Mouse (Mus musculus) mouse trophoblast stem cell (cell line): Measurements from ENCODE around the gene Sez6l.

ENCODE experiments used
- in situ Hi-C, 2 experiments: fragments of 300-500 bp; cut with MseI, MboI; formaldehyde crosslinking; loops; 2 replicates in 1 of 2; 3 replicates in 1 of 2; pipeline ENCODE4 v1.15.1; 2025

Sez6l gene

DNA sequence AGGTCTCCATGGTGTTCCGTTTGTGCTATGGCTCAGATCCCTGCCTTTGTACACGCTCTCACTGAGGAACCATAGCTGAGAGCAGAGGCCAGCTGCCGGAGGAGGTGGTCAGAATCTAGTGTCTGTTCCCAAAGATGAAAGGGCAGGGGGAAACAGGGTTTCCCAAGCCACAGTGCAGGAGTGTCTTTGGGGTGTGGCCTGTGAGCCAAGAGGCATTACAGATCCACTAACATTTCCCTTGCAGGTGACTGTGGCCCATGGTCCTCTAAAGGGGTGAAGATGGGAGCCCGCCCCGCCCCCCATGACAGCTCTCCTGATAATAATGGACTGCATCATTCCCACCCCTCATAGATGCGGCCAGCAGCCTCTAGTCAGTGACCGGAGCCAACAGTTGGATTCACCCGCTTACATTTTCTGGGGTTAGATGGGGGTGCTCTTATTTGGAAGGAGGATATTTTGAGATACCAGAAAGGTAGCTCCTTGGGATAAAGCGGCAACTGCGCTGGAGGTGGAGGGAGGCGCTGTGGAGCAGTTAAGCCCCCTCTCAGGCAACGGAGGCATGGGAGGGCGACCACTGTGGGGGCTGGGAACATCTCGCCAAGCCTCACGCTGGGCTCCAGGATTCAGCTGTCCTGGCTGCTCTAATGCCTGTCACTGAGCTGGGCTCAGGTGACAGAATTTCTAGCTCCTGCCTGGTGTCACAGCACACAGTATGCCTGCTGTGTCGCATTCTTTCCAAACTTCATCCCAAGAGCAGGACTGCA lies 43.5 kb downstream of the Sez6l start:
- in situ Hi-C loops, result no loop called here

DNA sequence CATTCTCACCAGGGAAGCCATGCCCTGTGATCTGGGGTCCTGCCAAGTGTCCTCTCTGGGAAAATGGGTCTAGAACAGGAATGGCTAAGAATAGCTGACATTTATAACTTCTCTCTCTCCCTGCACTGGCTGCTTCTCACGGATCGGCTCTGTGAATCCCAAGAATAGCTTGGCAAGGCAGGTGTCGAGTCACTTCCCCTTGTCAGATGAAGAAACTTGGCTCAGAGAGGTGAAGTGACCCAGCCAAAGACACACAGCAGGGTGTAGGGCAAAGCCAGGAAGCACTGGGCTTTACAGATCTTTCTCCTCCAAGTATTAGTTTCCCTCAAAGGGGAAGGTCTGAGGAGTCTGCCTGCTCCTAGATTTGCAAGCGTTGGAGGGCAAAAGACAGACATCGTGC lies 44.1 kb downstream of the Sez6l start:
- in situ Hi-C loops, result no loop called here

GRCm38 (mm10) chr5:112532210-112532609 lies 44.8 kb downstream of the Sez6l start:
- in situ Hi-C loops, result no loop called here

DNA sequence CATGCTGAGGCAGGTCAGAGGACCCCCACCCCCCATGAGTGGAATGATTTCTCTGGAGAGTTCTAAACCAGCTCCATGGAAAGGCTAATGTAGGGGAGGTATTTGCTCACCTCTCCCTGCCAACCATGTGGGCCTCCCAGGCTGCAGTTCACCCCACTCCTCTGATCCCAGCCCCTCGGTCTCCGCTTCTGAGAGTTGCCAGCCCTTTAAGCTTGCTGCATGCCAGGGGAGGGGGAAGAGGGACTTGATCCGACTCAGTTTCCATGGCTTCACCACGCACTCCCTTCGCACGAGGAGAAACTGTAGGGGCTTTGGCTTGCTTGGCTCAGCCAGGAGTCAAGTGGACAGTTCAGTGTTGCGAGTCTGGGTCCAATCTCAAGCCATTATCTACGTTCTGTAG lies 45.9 kb downstream of the Sez6l start:
- in situ Hi-C loops, result no loop called here

DNA sequence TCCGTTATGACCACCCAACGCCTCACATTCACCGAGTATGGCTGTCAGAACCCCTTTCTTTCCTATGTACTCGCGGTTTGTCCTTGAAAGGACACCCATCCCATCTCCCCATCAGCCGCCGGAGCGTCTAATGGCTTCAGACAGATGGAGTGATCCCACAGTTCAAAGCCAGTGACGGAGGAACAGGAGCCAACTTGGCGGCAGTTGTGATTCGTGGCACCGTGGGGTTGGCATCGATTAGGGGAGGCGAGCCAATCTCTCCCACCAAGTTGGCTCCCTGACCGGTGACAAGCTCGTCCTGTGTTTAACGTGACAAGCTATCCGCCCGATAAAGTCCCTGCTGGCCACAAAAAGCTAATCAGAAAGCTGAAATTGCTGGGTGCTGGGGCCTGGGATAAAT lies 50.0 kb downstream of the Sez6l start:
- in situ Hi-C loops, result no loop called here

DNA sequence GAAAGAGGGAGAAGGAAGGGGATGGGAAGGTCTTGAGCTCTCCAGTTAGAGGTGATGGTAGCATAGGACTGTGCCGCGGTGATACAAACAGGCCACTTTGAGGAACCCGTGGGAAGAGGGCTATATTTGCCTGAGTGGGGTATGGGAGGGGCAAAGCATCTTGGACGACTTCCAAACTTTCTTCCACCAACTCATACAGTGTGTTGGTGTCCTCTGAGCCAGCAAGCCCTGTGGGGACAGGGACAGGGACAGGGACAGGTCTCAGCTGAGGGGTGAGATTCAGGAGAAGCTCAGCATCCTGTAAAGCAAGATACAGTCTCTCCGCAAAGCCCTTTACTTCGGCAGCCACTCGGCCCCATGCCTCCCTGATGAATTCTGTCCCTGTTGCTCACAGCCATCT lies 50.5 kb downstream of the Sez6l start:
- in situ Hi-C loops, result no loop called here

- in situ Hi-C loops, result no loop called here
These were observed 51.0 kb downstream of the Sez6l start for GRCm38 (mm10) chr5:112525980-112526379.

GRCm38 (mm10) chr5:112525271-112525670 lies 51.7 kb downstream of the Sez6l start:
- in situ Hi-C loops, result no loop called here

DNA sequence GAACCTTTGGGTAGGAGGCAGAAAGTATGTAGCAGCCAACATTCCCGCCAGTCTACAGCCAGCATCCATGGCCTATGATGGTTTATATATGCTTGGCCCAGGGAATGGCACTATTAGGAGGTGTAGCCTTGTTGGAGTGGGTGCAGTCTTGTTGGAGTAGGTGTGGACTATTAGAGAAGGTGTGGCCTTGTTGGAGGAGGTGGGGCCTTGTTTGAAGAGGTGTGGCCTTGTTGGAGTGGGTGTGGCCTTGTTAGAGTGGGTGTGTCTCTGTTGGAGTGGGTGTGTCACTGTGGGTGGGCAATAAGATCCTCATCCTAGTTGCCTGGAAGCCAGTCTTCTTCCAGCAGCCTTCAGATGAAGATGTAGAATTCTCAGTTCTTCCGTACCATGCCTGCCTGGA lies 53.2 kb downstream of the Sez6l start:
- in situ Hi-C loops, result no loop called here

DNA sequence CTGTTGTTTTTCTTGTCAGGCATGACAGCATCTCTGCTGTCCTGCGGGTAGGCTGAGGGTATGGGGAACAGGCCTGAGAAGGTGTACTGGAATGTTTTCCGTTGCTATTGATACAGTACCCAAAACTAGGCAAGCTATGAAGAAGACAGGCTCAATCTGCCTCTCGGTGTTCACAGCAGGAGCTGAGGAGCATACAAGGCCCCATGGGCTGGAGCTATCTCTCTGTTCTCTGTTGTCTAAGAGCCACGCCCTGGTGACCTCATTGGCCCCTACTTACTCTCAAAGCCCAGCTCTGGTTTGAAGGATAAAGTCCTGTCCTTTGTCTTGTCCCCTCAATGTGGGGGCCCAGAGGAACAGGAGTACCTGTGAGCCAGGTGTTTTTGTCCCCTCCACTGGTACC lies 53.7 kb downstream of the Sez6l start:
- in situ Hi-C loops, result no loop called here

DNA sequence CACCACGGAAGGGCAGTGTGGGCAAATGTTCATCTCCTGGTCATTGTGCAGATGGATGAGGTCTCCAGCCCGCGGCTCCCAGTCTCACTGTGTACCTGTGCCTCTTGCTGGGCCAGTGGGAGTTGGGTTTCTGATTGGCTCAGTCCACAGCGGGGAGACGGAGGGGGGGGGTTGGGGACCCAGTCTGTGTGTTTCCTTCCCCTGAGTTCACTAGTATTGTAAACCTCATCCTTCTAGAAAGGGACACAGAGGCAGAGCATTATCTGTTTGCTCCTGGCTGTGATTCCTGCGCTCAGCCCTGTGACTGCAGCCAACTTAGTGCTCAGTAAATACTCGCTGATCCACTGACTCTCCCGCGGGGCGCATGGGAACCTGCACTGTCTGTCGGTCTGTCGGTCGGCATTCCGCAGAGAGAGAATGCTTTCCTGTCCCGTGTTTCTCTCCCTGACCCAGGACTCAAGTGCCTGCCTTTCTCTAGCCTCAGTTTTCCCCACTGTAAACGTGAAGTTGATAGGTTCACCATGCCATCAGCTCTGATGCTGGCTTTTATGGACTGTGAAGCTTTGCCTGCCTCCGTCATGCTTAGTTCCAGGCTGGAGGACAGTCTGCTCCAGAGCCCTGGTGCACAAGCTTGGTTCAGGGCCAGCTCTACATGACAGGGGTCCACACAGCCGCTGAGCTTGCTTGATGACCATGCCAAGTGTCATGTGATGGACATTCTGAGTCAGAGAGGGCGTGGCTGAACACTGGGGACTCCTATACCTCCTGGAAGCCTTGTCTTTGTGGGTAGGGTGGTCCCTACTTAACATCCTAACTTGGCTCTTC lies 55.1 kb downstream of the Sez6l start:
- in situ Hi-C loops, result no loop called here

GRCm38 (mm10) chr5:112520826-112521702 lies 55.9 kb downstream of the Sez6l start:
- in situ Hi-C loops, result no loop called here

DNA sequence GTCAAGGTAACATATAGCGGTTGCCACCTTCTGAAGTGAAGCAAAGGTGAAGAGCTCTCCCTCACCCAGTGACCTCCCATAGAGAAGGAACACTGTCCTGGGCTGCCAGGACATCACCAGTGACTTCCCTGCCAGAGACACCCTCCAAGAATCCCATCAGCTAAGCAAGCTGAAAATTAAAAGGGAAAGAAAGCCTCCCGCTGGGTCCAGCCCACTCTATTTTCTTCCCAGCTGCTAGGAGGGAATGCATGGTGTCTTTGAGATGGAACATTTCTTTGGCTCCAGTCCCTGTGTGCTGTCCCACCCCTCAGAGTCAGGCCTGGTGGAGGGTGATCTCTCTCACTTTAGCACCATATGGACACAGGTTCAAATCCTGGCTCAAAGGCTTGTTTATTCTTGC lies 58.2 kb downstream of the Sez6l start:
- in situ Hi-C loops, result no loop called here

DNA sequence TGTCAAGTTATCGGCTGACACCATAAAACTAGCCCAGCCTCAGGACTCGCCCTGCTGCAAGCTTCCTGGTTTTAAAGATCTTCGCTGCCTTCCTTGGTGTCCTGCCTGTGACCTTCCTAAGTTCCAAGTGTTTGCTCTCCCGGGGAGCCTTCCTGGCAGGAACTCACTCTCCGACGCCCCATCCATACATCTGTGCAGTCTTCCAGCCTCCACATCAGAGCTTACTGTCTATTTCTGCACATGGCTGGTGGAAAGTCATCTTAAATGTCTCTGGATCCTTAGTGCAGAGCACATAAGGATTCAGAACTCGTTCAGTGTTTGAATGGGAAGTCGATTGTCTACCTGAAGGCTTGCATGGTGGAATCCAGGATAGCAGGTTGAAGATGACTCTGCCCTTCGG lies 59.5 kb downstream of the Sez6l start:
- in situ Hi-C loops, result no loop called here

GRCm38 (mm10) chr5:112516527-112516926 lies 60.5 kb downstream of the Sez6l start:
- in situ Hi-C loops, result no loop called here

- in situ Hi-C loops, result no loop called here
These were observed 66.6 kb downstream of the Sez6l start for GRCm38 (mm10) chr5:112510351-112510750.

GRCm38 (mm10) chr5:112509916-112510315 lies 67.1 kb downstream of the Sez6l start:
- in situ Hi-C loops, result no loop called here

DNA sequence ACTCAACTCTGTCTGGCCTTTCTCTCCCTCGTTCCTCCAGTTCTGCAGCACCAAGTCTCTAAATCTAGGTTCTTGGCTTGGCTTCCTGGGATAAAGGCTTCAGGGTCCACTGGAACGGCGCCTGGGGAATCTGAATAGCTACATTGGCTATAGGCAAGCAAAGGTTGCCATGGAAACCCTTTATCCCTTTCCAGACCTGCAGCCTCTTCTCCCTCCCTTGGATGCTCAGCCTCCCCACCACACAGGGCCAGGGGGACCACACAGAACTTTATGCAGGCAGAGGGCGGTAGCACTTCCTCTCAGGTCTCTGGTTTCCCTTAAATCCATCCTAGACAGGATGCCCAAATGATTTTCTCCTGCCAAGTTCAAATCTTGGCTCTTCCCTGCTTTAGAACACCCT lies 71.4 kb downstream of the Sez6l start:
- in situ Hi-C loops, result no loop called here

DNA sequence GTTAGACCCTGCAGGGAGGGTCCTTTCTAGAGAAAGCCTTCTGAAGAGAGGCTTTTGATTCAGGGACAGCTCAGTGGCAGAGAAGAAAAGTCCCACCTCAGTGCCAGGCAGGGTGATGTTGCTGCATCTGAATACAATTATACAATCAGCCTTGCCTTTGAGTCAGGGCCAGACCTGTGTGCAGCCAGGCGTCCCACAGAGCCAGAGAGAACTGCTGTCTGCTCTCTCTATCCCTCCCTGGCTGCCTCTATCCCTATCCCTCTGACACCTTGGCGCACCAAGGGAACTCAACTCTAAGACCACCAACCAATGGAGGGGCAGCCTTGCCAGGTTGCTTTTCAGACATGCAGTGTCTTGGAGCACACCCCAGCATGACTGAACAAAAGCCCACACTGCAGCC lies 75.6 kb downstream of the Sez6l start:
- in situ Hi-C loops, result no loop called here

DNA sequence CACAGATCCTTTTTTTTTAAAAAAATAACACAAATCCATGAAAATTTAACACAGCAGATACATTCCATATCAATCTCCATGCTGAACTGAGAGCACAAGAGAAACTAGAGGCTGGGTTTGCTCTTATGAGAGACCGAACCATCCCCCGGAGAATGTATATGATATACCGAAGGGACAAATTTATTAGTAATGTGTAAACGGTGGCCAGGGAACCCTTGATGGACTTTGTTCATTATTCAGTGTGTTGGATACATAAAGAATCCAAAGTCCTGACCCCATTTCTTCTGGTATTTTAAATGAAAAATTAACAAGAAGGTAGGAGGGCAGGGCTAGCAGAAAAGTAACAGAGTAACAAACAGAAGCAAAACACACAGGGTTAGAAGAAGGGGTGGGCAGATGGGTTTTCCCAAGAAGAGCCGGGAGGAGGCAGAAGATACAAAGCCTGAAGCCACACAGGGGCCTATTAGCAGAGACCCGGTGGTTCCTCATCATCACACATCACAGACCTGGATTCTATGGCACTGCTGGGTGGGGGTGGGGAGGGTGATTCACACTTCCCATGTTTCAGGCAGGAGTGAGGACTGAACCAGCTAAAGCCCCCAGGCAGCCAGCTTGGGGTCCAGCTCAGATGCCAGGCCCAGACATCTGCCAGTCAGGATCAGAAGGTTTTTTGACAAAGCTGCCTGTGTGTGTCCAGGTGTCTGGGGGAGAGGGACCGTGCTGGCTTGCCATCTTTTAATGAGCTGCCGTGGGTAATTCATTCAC lies 76.9 kb downstream of the Sez6l start:
- in situ Hi-C loops, result no loop called here
